Comparison of ENCODE assay signal across 9 mouse cellular contexts in the genomic region with DNA sequence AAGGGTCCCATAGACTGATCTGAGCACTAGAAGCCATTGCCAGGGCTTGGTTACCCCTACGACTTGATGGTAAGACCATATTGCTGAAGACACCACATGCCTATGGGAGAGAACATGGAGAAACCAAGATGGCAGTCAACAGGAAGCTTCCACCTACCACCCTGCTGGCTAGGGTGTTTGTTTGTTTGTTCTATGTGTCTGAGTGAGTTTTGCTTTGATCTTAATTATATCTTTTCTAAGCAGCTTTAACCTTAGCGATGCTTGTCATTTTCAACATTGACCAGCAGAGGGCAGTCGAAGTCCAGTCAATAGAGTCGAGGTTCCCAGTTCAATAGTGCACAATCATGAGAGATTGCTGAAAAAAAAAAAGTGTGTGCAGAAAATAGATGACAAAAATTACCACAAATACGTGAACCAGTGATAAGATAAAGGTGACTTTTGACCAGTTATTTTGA. TPM values are rescaled to one million over a fixed set of nuclear protein-coding genes. Genes with fewer than 3 reads are reported as not detected.
DNase-seq lines count a peak whose midpoint lies in the region; ATAC-seq and TF ChIP-seq lines count a peak whose summit lies in the region.
"Had no signal": no experiment of that assay in that cellular context is flagged by ENCODE, and none has a peak within 500 bp of the region (broad histone marks: within the 10 kb centered on the region; RNA-seq: fewer than 3 reads in every experiment).

No protein-coding gene starts in this region.

- H3K36me3 ChIP-seq in liver, adult 2 months (ENCODE audit: control insufficient read depth, insufficient read depth, low read length) = no peaks in the 10 kb centered on the region
- no peaks in the 10 kb centered on the region for H3K36me3 ChIP-seq in liver, embryonic 11.5 days (ENCODE audit: control insufficient read depth, insufficient read depth, low read length)
- no peaks in the 10 kb centered on the region for H3K36me3 ChIP-seq in embryonic facial prominence, embryonic 10.5 days (replicated peaks)
- H3K36me3 ChIP-seq in intestine, postnatal 0 days (ENCODE audit: control insufficient read depth, insufficient read depth) = no peaks in the 10 kb centered on the region
- H3K36me3 ChIP-seq in midbrain, postnatal 0 days (ENCODE audit: insufficient read depth, low read length) = no peaks in the 10 kb centered on the region
- H3K36me3 ChIP-seq in heart, embryonic 12.5 days = no peaks in the 10 kb centered on the region
- H3K36me3 ChIP-seq: limb, embryonic 12.5 days had no signal

- H3K27me3 ChIP-seq in liver, adult 2 months (ENCODE audit: control insufficient read depth, insufficient read depth, low read length) = no peaks in the 10 kb centered on the region
- no peaks in the 10 kb centered on the region for H3K27me3 ChIP-seq in liver, embryonic 11.5 days (replicated peaks; ENCODE audit: control insufficient read depth, insufficient read depth, low read length)
- no peaks in the 10 kb centered on the region for H3K27me3 ChIP-seq in embryonic facial prominence, embryonic 10.5 days (replicated peaks; ENCODE audit: low read depth, poor library complexity, severe bottlenecking)
- H3K27me3 ChIP-seq in intestine, postnatal 0 days (replicated peaks; ENCODE audit: control insufficient read depth, insufficient read depth, low read length) = no peaks in the 10 kb centered on the region
- H3K27me3 ChIP-seq in midbrain, postnatal 0 days (ENCODE audit: insufficient read depth, low read length) = no peaks in the 10 kb centered on the region
- no peaks in the 10 kb centered on the region for H3K27me3 ChIP-seq in heart, embryonic 12.5 days (replicated peaks)
- H3K27me3 ChIP-seq: limb, embryonic 12.5 days had no signal

- no peaks in the 10 kb centered on the region for H3K4me1 ChIP-seq in liver, adult 2 months (ENCODE audit: control insufficient read depth, insufficient read depth, low read length)
- no peaks in the 10 kb centered on the region for H3K4me1 ChIP-seq in liver, embryonic 11.5 days (replicated peaks; ENCODE audit: control insufficient read depth, insufficient read depth, low read length)
- no peaks in the 10 kb centered on the region for H3K4me1 ChIP-seq in embryonic facial prominence, embryonic 10.5 days
- no peaks in the 10 kb centered on the region for H3K4me1 ChIP-seq in intestine, postnatal 0 days (replicated peaks; ENCODE audit: control insufficient read depth, insufficient read depth, low read length)
- no peaks in the 10 kb centered on the region for H3K4me1 ChIP-seq in midbrain, postnatal 0 days (ENCODE audit: insufficient read depth, low read length)
- peaks cover 8% of the 10 kb centered on the region for H3K4me1 ChIP-seq in heart, embryonic 12.5 days (replicated peaks)
- H3K4me1 ChIP-seq: limb, embryonic 12.5 days had no signal

- TF ChIP-seq POLR2A in liver, adult 2 months (IDR thresholded peaks at IDR 0.05; ENCODE audit: extremely low read depth, insufficient read depth, low read length) = no peak

- peak; percentile 62 for DNase-seq in liver, adult 2 months (ENCODE audit: extremely low read depth, low read depth, low spot score)
- no peak for DNase-seq in liver, embryonic 11.5 days (ENCODE audit: low spot score)
- DNase-seq in R1 (ENCODE audit: low read depth, low spot score) = peak; percentile 61
- peak; percentile 57 for DNase-seq in embryonic facial prominence, embryonic 10.5 days (ENCODE audit: low spot score)
- peak; percentile 81 for DNase-seq in midbrain, postnatal 0 days (ENCODE audit: low spot score)
- DNase-seq in left cerebral cortex, adult 11 months (ENCODE audit: low spot score) = no peak

- ATAC-seq in liver, embryonic 11.5 days (replicated peaks; ENCODE audit: low FRiP score) = no peak
- no peak for ATAC-seq in intestine, postnatal 0 days
- ATAC-seq in midbrain, postnatal 0 days (ENCODE audit: low FRiP score) = no peak
- no peak for ATAC-seq in heart, embryonic 12.5 days (ENCODE audit: insufficient number of reproducible peaks, low FRiP score)

- WGBS in liver, adult 2 months = 19% methylated on average over 5 of the region's 5 CpGs
- WGBS in liver, embryonic 11.5 days = 21% methylated on average over 5 of the region's 5 CpGs
- WGBS in embryonic facial prominence, embryonic 10.5 days = 20% methylated on average over 5 of the region's 5 CpGs
- WGBS in intestine, postnatal 0 days = 19% methylated on average over 5 of the region's 5 CpGs
- WGBS in midbrain, postnatal 0 days = 22% methylated on average over 5 of the region's 5 CpGs
- WGBS in heart, embryonic 12.5 days = 18% methylated on average over 5 of the region's 5 CpGs

- H3K9me3 ChIP-seq in liver, embryonic 11.5 days (ENCODE audit: control insufficient read depth, low read length) = no peaks in the 10 kb centered on the region
- H3K9me3 ChIP-seq in embryonic facial prominence, embryonic 10.5 days = no peaks in the 10 kb centered on the region
- no peaks in the 10 kb centered on the region for H3K9me3 ChIP-seq in intestine, postnatal 0 days (ENCODE audit: control insufficient read depth)
- H3K9me3 ChIP-seq in midbrain, postnatal 0 days (ENCODE audit: low read length) = no peaks in the 10 kb centered on the region
- no peaks in the 10 kb centered on the region for H3K9me3 ChIP-seq in heart, embryonic 12.5 days (replicated peaks)
- H3K9me3 ChIP-seq: limb, embryonic 12.5 days had no signal

- H3K4me3 ChIP-seq in liver, adult 2 months (ENCODE audit: insufficient read depth, low read depth, low read length) = no peak overlapping the region
- no peak overlapping the region for H3K4me3 ChIP-seq in liver, embryonic 11.5 days (ENCODE audit: low read depth, low read length)
- no peak overlapping the region for H3K4me3 ChIP-seq in embryonic facial prominence, embryonic 10.5 days
- H3K4me3 ChIP-seq in intestine, postnatal 0 days (ENCODE audit: low read depth, low read length) = no peak overlapping the region
- H3K4me3 ChIP-seq in midbrain, postnatal 0 days (ENCODE audit: low read depth, low read length) = no peak overlapping the region
- H3K4me3 ChIP-seq in heart, embryonic 12.5 days = no peak overlapping the region
- H3K4me3 ChIP-seq: limb, embryonic 12.5 days had no signal

- H3K27ac ChIP-seq in liver, adult 2 months (replicated peaks; ENCODE audit: insufficient read depth, low read depth, low read length) = no peak overlapping the region
- H3K27ac ChIP-seq in liver, embryonic 11.5 days (ENCODE audit: low read depth, low read length) = no peak overlapping the region
- H3K27ac ChIP-seq in embryonic facial prominence, embryonic 10.5 days (replicated peaks) = no peak overlapping the region
- no peak overlapping the region for H3K27ac ChIP-seq in intestine, postnatal 0 days (ENCODE audit: low read depth, low read length)
- no peak overlapping the region for H3K27ac ChIP-seq in midbrain, postnatal 0 days (ENCODE audit: low read depth, low read length)
- no peak overlapping the region for H3K27ac ChIP-seq in heart, embryonic 12.5 days (ENCODE audit: poor library complexity, severe bottlenecking)
- H3K27ac ChIP-seq: limb, embryonic 12.5 days had no signal

- H3K79me2 ChIP-seq in liver, adult 2 months (ENCODE audit: control insufficient read depth, insufficient read depth, low read length) = no peaks in the 10 kb centered on the region

- H3K4me2 ChIP-seq in liver, embryonic 11.5 days = no peak overlapping the region
- no peak overlapping the region for H3K4me2 ChIP-seq in intestine, postnatal 0 days (replicated peaks; ENCODE audit: low read depth)
- H3K4me2 ChIP-seq in midbrain, postnatal 0 days (ENCODE audit: low read depth, low read length, poor library complexity, severe bottlenecking) = no peak overlapping the region
- no peak overlapping the region for H3K4me2 ChIP-seq in heart, embryonic 12.5 days
- H3K4me2 ChIP-seq: limb, embryonic 12.5 days had no signal

- 0 out of 2 replicates have a peak, but pooled peaks have one; percentile 5 for TF ChIP-seq CTCF in liver, adult 2 months (IDR thresholded peaks at IDR 0.05; ENCODE audit: low read depth, low read length)
- peak; percentile 87 for TF ChIP-seq CTCF in intestine, postnatal 0 days (IDR thresholded peaks at IDR 0.05; ENCODE audit: low read depth)
- TF ChIP-seq CTCF in midbrain, postnatal 0 days (IDR thresholded peaks at IDR 0.05) = peak; percentile 88

- no peak overlapping the region for H3K9ac ChIP-seq in liver, adult 2 months (ENCODE audit: low read depth, low read length)
- H3K9ac ChIP-seq in liver, embryonic 11.5 days (ENCODE audit: low read depth, low read length) = no peak overlapping the region
- H3K9ac ChIP-seq in intestine, postnatal 0 days (ENCODE audit: low read depth, low read length) = no peak overlapping the region
- no peak overlapping the region for H3K9ac ChIP-seq in midbrain, postnatal 0 days (replicated peaks; ENCODE audit: low read length, poor library complexity, severe bottlenecking)
- no peak overlapping the region for H3K9ac ChIP-seq in heart, embryonic 12.5 days
- H3K9ac ChIP-seq: limb, embryonic 12.5 days had no signal

RNA-seq across cellular contexts. Expression of gene Plk2, which starts 12.4 kb away (rescaled TPM):
- 10.1 and 18.3 TPM in 2 replicates for total RNA-seq in liver, adult 2 months (2014; rRNA removed)
- 3.3 TPM in 2 replicates for polyA plus RNA-seq in liver, adult 2 months (2012; rRNA removed)
- 35.6 and 38.5 TPM in 2 replicates for polyA plus RNA-seq in liver, embryonic 11.5 days (2014; fragmentation: Nextera tagmentation; extraction: Ambion mirVana)
- polyA plus RNA-seq in embryonic facial prominence, embryonic 10.5 days (2016; fragmentation: Nextera tagmentation; extraction: Ambion mirVana) = 64.8 and 87.8 TPM in 2 replicates
- 16.4 and 19.0 TPM in 2 replicates for polyA plus RNA-seq in intestine, postnatal 0 days (2015; fragmentation: Nextera tagmentation; extraction: Ambion mirVana)
- total RNA-seq in midbrain, postnatal 0 days (2014; rRNA removed) = 130 and 146 TPM in 2 replicates
- polyA plus RNA-seq in midbrain, postnatal 0 days (2015; fragmentation: Nextera tagmentation; extraction: Ambion mirVana) = 123 and 124 TPM in 2 replicates
- polyA plus RNA-seq in heart, embryonic 12.5 days (2016; fragmentation: Nextera tagmentation; extraction: Ambion mirVana) = 168 and 171 TPM in 2 replicates

RNA-seq across cellular contexts. Expression of gene Gapt, which starts 25.5 kb away (rescaled TPM):
- total RNA-seq in liver, adult 2 months (2014; rRNA removed) = not detected in 2 replicates
- 0.04 and 0.11 TPM in 2 replicates for polyA plus RNA-seq in liver, adult 2 months (2012; rRNA removed)
- polyA plus RNA-seq in liver, embryonic 11.5 days (2014; fragmentation: Nextera tagmentation; extraction: Ambion mirVana) = 1.8 and 2.0 TPM in 2 replicates
- 0.14 and 0.27 TPM in 2 replicates for polyA plus RNA-seq in embryonic facial prominence, embryonic 10.5 days (2016; fragmentation: Nextera tagmentation; extraction: Ambion mirVana)
- polyA plus RNA-seq in intestine, postnatal 0 days (2015; fragmentation: Nextera tagmentation; extraction: Ambion mirVana) = 0.16 and 0.18 TPM in 2 replicates
- not detected in 2 replicates for total RNA-seq in midbrain, postnatal 0 days (2014; rRNA removed)
- polyA plus RNA-seq in midbrain, postnatal 0 days (2015; fragmentation: Nextera tagmentation; extraction: Ambion mirVana) = not detected in 2 replicates
- 0.15 TPM in 1 of 2 replicates, not detected in the other for polyA plus RNA-seq in heart, embryonic 12.5 days (2016; fragmentation: Nextera tagmentation; extraction: Ambion mirVana)

Comparison
In these comparisons a context has a peak if more than half of its experiments do, and no peak if none do; other contexts are left out.
1. DNase-seq: peak in liver, adult 2 months (single experiment), R1 (single experiment), embryonic facial prominence, embryonic 10.5 days (single experiment) and midbrain, postnatal 0 days (single experiment); none in liver, embryonic 11.5 days (single experiment) and left cerebral cortex, adult 11 months (single experiment).
2. CTCF ChIP-seq: peak in every context shown above with its lines; median percentile 88 in midbrain, postnatal 0 days; 87 in intestine, postnatal 0 days; 5 in liver, adult 2 months.